Mouse (Mus musculus) lung, adult 18-20 months (tissue): ENCODE results near the gene Lhx3.

Source experiments
- DNase-seq, 2 experiments: peaks; one replicate each; pipeline ENCODE4 v3.0.0; 2022; ENCODE audit warnings: mixed read lengths in 2 of 2

Gene Lhx3

DNA sequence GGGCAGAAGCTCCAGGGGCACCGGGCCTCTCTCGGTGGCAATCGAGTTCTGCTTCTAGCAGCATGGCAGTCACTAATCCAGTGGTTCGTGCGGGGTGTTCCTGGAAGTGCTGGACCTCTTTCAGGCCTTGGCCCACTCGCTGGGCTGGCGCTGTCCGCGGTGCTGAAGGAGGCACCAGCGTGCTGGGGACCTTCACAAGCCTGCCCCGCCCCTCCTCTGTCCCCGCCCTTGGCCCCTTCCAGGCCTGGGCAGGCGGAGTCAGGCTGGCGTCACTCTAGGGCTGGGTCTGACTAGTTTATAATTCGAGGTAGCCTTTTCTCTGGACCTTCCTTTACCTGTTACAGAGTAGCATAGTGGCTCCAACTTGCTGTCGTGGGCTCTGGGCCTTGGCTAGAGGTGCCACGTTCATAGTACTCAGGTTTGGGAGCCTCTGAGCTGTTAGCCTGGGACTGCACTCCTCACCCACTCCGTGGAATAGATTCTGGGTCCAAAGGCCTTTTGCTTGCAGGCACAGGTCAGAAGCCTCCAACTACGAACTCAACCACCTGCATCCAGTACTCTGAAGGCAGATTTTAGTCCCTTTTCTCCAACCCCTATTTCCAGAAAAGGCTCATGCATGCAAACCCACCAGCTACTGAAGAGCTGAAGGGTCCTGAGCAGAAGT lies at the start of gene Lhx3:
TSS of gene Lhx3 (minus strand) at position 164 of the 664 bp plus-strand sequence.
- DNase-seq: peak; percentile 75 to 84

DNA sequence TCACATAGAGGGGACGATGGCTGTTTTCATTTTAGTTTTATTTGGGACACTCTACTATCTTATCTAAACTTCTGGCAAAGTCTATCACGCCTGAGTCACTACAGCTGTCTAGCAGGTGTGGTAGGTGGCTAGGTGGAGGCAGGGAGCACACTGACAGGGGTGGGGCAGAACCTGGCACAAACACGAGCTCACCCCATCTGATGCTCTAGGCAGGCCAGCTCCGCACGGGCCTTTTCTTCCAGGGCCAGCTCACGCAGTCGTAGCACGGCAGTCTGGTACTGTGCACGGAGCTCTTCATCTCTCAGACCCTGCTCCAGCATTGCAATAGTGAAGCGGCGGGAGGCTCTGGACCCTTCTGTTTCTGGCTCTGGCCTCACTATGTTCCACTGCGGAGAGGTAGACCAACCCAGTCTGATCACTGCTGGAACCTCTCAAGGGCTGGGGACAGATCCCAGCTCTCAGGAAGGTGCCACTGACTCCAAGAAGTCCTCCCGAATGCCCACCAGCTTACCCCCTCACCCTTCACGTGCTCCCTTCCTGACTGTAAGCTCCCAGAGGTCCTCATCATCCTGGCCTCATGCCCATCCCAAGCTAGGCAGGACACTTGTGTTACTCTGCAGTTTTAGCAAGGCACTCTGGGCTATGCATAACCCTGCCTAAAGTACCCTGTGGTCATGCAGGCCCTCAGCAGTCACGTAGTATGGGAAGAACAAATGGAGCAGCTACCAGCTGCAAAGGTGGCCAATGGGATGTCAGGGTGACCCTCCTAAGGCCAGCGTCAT lies 49.4 kb upstream of the Lhx3 start:
- no peak for DNase-seq

DNA sequence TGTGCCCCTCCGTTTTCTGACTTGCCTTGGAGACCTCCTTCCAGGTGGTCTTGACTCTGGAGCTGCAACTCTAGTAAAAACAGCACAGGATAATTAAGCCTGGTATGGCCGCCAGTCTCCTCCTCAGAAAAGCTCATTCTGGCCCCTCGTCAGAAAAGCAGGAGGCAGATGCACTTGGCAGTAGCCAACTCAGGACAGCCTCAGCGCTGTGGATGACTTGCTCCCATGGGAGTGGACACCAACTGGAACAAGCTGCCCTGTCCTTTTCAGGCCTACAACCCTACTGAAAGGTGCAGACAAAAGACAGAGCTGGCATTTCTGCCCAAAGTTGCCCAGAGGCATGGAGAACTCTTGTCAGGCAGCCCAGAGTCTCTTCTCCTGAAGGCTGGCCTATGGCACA lies 46.7 kb upstream of the Lhx3 start:
- no peak for DNase-seq

DNA sequence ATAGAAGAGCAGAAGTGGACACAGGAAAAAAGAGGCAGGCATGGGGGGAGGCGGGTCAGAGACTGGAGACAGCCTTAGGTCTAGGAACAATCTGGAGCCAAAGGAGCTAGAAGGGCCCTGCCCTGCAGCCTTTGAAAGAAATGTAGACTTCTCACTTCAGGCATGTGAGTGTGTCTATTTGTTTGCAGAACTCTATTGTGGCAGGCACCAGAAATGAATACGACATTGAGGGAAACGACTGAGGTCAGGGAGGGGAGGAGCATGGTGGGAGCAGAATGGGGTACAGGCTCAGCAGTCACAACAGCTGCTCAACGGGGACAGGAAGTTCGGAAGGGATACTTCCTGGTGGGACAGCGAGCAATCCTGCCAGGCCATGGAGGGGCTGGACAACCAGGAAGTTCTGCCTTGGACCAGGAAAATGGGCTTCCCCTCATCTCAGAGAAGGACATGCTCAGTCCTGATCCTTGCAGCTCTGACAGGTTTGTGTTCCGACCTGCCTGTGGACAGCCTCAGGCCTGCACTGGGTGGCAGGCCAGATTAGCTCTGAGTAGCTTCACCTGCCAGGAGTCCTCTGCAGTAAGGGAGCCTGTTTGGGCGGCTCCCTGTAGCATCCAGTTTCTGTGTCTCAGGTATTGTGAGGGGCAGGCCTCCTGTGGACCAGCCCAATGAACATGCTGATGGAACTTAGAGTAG lies 44.6 kb upstream of the Lhx3 start:
- no peak for DNase-seq

DNA sequence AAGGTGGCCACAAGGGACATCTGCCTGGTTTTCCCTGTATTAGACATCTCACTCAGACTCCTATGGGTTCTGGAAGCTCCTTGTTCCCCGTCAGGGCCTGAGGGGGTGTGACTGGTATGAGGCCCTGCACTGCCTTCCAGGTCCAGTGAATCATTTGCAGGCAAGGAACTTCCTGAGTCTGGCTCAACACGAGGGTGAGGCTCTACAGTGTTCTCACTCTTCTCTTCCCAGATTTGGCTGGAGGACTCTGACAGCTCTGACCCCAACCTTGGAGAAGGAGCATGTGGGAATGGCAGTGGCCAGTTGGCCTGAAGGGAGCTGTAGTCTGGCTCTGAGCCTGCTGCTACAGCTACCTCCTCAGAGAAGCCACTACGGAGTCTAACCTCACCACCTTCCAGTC lies 39.4 kb upstream of the Lhx3 start:
- peak in 1 of 2 experiments; percentile 16 for DNase-seq

DNA sequence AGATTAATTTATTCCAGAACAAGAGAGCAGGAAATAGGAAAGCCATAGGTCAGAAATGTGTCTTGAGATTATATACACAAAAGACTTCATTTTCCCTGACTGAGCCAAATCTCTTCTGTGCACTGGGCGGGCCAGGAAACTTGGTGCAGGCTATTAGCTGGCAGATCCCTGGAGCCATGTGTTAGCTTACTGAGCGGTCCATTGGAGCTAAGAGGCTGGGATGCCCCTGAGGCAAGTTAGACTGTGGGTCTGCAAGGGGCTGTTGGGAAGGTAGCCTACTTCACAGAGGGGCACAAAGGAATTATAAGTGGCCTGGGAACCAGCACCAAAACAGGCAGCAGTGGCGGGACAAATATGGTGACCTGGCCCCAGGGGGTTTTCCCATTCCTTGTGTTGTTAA lies 32.8 kb upstream of the Lhx3 start:
- no peak for DNase-seq

DNA sequence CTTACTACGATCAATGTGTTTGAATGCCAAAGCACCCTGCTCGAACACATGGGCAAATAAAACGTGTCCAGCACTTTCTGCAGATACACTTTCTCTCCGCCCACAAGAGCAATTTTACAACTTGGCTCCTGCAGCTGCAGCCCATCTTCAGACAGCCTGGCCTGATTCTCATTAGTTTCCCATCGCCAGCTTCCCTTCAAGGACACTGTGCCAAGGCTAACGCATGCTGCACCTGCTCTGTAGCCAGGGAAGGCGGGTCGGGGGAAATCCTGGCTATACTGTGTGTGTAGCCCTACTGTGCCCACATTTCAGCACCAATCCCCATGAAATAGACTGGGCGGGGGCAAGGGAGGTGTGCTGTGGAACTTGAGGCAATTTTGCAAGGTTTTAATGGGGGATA lies 32.2 kb upstream of the Lhx3 start:
- DNase-seq: peak in 1 of 2 experiments; percentile 25

DNA sequence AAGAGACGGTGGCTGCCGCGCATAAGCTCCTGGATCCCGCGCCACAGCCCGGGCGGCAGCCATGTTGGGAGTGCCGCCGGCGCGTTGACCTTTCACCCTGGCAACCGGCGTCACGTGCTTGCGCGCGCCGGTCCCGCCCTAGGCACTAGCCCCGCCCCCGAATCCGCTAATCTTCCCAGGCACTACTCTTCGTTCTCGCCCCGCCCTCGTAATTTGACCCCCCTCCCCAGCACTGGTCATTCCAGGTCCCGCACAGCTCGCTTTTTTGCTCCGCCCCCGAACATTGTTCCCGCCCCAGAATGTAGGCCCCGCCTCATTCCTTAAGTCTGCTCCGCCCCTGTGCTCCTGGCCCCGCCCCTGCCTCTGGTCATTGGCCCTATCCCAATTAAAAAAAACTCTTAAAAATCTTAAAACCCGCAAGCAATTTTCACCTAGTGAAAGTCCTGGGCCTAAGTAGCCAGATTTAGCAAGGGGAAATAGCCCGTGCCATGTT lies 29.2 kb upstream of the Lhx3 start, which contains the start of gene Qsox2:
TSS of gene Qsox2 (minus strand) at position 236 of the 493 bp plus-strand sequence.
- peak; percentile 92 to 96 for DNase-seq

DNA sequence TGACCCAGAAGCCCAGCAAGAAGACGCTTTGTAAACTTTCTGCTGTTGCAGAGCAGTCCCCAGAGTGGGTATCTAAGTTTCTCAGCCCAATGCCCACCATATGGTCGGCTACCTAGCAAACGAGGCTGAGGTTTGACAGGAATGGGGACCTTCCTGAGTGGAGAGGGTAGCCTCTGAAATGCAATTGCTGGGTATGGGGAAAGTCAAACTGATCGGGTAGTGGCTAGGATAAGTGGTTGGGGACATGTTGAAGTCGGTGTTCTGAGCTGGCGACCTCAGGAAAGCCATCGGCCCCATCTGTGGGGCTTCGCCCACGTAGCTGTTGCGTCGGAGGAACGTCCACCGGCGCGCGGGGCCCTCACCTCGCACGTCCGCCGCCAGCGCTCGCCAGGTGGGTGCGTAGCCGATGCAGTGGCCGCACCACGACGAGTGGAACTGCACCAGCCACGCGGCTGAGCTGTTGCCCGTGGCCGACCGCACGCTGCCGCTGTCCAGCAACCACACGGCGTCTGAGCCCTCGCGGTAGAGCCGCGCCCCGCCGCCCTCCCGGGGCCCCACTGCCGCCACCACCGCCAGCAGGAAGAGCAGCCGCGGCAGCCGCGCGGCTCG lies 28.7 kb upstream of the Lhx3 start:
- no peak for DNase-seq

DNA sequence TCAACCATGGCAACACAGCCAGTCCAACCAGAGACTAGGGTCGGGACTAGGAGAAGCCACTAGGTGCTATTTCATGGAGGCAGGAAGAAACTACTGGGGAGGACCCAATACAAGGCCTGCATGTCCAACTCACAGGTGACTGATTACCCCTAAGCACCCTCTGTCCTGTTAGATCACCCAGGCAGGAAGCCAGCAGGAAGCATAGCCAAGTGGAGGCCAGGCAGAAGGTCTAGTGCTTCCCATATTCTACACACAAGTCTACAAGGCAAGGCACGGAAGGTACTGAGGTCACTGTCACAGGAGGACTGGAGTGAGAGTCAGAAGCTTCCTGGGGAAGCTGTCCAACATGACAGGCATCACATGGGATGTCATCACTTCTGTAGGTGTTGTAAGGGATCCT lies 26.7 kb upstream of the Lhx3 start:
- DNase-seq: no peak

DNA sequence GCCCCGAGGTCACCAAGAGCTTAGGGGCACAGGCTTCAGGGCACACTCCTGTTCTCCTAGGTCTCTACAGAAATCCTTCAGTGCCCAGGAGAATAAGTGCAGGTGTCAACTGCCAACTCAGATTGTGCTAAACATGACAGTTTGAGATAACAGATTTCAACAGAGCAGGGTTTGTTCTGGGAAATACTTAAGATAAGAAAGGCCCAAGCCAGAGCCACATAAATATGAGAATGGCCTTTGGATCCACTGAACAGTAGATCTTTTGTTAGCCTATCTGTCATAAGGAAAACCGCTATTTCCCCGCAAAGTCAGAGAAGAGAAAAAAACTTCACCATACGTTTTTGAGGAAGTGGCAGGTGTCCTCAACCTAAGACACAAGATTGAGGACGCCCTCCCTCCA lies 26.2 kb upstream of the Lhx3 start:
- DNase-seq: no peak

DNA sequence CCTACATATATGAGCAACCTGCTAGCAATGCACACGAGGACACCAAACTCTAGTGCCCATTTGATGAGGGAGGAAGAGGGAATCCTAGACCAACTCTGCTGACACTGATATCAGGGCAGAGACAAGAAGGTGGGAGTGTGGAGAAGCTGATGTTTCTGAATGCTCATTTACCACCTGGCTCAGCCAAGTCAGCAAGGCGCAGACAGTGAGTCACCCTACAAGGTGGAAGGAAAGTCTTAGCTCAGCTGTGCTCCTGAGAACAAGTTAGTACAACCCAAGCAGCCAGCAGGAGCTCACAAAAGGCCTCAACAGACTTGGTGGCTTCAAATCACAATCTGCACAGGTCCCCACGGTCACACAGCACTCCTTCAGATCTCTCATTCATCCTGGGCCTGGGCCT lies 23.3 kb upstream of the Lhx3 start:
- DNase-seq: no peak

DNA sequence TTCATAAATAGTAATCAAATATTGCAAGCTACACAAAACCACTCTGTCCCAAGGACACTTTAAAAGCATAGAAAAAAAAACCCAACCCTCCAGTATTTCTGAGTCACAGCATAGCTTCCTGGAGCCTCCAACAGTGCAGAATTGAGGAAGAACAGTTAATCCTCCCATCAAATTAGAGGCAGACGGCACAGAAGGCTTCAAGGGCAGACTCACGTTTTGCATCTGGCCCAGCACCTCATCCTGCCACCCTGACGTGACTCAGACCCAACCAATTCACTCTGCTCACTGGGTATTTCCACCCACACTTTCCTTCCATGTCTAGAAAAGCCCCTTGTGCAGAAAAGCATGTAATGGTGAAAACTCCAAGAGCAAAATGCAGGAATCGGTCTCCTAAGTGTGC lies 22.2 kb upstream of the Lhx3 start:
- no peak for DNase-seq

DNA sequence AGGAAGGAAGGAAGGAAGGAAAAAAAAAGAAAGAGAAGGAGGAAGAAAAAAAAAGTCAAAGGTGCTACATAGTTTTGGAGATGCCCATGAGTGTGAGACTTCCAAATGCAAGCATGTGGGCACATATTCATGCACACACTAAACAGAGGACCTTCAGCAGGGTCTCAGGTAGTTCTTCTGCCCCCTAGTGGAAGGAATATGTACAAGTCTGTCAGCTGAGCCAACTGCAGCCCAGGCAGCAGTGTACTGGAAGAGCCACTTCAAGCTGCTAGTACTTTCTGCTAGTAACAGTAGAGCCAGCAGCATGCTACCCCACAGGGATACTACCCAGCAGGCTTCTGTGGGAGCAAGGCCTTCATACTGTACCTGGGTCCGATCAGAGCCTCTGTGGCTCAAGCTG lies 19.7 kb upstream of the Lhx3 start:
- DNase-seq: peak; percentile 35 to 44

DNA sequence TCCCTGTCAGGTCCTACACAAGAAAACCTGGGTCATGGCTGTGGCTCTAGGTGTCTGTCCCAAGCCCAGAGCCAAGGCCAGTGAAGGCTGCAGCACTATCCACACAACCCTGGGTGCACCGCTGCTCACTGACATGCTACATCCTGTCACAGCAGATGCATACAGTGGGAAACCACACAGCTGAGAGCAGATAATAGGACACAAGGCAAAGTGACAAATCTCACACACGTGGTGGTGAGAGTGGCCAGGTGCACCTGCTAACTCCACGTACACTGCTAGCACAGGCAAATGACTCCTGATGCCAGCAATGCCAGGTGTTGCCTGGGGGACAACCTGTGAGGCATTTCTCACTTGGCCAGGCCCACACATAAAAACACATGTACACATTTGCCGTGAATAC lies 17.2 kb upstream of the Lhx3 start:
- DNase-seq: no peak

DNA sequence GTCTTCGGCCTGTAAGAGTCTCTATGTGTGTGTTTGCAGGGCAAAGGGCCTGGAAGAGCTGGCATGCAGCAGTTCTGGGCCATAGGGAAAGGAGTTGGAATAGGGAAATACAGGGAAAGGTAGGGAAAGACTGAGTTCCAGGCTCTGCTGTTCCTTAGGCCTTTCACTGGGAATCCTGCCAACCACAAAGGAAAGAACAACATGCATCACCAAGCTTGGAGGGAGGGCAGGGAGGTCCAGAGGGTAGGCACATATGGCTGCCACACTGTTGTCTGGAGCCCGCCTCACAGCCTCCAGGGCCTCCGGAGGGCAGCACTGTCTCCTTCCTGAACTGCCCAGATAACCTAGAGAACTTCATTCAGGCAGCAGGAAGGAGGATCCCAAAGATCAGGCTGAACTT lies 15.9 kb upstream of the Lhx3 start:
- no peak for DNase-seq

DNA sequence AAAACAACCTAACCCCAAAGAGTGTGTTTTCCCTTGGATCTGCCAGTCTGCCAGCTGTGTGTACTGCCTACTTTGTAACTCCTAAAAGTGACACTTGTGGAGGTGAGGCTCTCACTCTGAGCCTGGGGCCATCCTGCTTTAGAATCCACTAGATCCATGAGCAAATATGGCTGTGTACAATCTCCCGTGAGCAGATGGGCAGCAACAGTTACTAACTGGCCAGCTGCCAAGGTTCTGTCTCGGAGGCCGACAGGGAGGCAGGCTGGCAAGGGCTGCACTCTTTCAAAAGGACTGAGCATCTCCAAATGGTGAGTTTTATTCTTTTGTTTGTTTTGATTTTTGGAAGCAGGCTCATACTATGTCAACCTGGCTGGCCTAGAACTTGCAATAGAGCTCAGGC lies 6.4 kb upstream of the Lhx3 start:
- no peak for DNase-seq

DNA sequence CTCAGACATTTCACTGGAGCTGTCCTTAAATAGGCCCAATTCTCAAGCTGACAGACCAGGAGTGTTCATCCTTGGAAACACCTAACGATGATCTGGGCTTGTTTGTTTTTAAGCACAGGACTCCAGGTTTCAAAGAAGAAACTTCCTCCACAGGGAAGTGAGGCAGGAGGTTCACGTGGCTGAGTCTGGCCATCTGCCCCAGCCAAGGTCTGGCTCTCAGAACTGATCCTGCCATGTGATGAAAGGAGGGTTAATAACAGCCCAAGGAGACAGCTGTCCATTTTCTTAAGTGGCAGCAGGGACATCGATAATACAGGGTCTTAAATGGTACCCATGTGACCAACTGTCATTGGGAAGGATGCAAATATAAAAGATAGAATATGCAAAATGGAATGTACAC lies 1.5 kb upstream of the Lhx3 start:
- DNase-seq: no peak

DNA sequence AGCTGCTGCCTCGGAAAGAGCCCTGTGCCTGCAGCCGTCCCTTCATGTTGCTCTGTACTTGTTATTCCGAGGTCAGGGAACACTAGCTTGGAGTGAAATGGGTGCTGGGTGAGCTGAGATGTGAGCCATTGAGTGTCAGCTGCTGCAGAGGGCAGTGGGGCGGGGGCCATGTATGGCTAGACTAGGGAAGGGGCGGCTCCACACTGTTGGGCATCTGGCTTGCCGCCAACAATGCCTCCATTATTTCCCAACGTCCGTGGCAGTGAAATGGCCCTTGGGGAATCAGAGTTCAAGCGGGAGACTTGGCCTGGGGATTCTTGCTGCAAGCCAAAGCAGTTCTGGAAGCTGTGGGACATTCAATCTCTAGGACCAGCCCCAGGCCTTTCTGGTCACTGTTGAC lies 530 bp downstream of the Lhx3 start:
- DNase-seq: no peak

DNA sequence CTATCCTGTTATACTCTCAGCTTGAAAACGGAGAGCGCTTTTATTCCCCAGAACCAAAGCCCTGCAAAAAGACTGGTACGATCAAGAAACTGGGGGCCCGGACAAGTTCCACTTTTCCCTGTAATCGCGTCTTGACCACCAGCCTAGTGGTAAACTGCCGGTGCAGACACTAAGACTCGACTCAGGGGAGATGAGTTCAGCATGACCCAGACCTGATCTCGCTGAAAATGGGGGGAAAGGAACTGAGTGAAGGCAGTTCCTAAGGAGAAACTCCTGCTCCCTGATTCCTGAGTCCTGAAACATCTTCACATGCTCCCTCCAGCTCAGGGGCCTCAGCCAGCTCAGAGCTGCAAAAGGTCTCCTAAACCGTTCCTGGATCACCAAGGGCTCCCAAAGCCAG lies 2.3 kb downstream of the Lhx3 start:
- no peak for DNase-seq

DNA sequence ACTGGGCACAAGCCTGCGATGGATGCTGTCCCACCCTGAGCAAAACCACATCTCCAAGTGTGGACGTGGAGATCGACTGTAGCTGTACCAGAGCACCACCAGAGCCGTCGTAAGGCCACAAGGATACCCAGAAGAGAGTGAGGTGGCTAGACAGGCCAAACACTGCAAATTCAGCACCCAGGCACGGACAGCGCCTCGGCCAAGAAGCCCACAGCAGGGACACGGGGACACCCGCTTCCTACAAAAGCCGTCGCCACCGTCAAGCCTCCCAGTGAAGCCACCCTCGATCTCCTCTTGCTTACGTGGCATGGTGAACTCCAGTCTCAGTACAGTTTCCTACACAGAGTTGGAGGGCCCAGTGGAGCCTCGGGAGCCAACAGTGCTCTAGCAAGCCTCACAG lies 3.0 kb downstream of the Lhx3 start:
- no peak for DNase-seq

DNA sequence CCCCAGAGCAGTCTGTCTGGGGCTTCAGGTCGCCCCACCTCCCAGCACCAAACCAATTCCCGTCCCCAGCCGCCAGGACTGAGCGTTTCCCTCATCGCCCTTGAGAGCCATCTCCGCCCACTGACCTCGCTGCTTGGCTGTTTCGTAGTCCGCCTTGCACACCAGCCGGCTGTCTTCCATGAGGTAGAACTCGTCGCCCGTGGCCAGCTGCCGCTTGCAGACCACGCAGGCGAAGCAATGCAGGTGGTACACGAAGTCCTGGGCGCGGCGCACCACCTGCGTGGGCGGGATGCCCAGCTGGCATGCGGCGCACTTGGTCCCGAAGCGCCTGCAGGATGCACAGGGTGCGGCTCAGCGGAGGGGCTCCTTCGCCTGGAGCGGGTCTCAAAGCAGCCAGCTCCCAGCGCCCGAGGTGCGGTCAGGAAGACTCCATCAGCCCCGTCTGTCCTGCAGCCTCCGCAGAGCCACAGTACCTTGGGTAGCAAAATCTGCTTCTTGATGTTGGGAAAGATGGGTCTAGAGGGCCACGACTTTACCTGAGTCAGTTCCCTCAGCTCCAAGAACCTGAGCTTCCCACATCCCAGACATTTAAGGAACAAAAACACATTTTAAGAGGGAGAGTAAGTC lies 5.1 kb downstream of the Lhx3 start:
- DNase-seq: no peak
